Mouse (Mus musculus) ovary, adult 2 months (tissue): ENCODE results near the gene Olfr146. TPM values are rescaled to one million over a fixed set of nuclear protein-coding genes. Genes with fewer than 3 reads are reported as not detected.

ENCODE experiments used
- polyA plus RNA-seq: library from polyadenylated mRNA; depleted of rRNA; stranded (reverse); fragments of >200 nt; gene quantifications from 2 replicates; pipeline ENCODE4 v1.2.3, GENCODE M21; 2012; rRNA removed

The Olfr146 gene
- not detected in 2 replicates for polyA plus RNA-seq

DNA sequence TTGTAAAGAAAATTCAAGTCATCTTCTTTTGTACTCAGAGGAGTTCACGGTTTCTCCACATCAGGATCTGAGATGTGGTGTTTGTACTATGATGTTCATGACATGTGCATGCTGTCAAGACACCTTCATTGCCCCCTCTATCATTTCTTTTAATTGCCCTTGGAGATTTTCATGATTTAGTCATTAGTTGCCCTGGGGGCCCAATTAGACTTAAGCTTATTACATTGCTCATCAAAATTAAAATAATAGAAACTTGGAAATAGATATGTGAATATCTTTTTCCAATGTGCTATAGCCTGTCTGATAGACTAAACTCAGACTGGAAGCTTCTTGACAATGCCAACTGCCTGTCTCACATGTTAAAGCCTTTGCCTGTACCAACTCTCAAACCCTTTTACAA lies at the start of gene Olfr146:
TSS of gene Olfr146 (minus strand) at position 101 of the 400 bp plus-strand sequence.

DNA sequence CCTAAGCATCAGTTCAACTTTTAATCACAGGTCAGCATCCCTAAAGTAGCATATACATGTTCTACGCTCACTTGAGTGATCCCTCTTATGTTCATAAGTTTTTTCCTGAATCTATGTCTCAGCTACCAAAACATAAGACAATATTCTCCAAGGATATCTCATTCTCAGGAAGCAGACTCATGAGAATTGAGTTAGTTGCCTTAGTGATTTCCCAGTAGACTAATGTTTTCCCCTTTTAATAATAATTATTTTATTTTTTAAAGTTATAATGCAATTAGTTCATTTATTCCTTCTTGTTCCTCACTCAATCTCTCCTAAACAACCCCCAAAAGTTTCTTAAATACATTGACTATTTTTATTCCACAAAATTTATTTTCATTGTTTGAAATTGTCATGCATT lies 41.7 kb upstream of the Olfr146 start, which contains the start of gene Olfr937:
TSS of gene Olfr937 (minus strand) at position 101 of the 400 bp plus-strand sequence.

DNA sequence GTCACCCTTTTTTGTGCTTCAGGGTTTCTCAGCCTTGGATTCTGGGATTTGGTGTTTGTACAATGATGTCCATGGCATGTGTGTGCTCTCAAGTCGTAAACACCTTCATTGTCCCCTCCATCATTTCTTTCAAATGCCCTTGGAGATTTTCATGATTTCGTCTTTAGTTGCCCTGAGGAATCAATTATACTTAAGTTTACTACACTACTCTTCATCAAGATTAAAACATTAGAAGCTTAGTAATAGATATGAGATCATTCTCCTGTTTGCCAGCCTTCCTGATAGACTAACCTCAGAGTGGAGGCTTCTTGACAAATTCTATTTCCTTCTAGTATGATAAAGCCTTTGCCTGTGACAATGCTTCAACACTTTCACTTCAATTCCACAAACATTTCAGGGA lies 23.6 kb downstream of the Olfr146 start, which contains the start of gene Olfr935:
TSS of gene Olfr935 (minus strand) at position 101 of the 400 bp plus-strand sequence.

DNA sequence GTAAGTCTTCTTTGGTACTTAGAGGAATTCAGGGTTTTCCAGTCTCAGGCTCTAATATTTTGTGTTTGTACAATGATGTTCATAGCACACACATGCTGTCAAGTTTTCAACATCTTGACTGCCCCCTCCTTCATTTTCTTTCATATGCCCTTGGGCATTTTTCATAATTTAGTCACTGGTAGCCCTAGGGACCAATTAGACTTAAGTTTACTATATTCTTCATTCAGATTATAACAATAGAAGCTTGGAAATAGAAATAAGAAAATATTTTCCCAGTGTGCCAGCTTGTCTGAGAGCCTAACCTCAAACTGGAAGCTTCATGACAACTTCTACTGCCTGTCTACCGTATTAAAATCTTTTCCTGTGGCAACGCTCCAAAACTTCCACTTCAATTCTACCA lies 35.0 kb downstream of the Olfr146 start, which contains the start of gene Olfr934:
TSS of gene Olfr934 (minus strand) at position 101 of the 400 bp plus-strand sequence.

DNA sequence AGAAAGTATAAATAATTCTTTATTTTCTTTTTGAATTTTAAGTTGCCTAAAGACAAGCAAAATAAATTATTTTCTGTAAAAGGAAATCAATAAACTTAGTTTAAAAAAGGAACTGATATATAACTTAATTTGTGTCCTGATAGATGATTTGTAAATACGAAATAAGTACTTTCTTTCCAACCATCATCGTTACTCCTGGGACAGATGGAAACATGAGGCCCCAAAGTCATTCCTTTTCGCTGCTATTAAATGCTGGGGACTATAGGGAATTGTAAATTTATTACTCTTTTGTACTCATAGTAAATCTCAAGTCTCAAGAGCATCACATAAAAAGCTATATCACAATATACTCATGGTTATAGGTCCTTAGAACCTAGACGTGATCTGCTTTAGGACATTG lies 51.2 kb downstream of the Olfr146 start, which contains the start of gene Olfr933:
TSS of gene Olfr933 (plus strand) at position 301 of the 400 bp plus-strand sequence.

Other genes starting within 250 kb of the Olfr146 start
- gene Olfr922, start 208.8 kb downstream of the Olfr146 start, polyA plus RNA-seq, result not detected in 2 replicates
- gene Olfr923, start 196.8 kb downstream of the Olfr146 start, polyA plus RNA-seq, result not detected in 2 replicates
- not detected in 2 replicates for gene Olfr924, start 178.9 kb downstream of the Olfr146 start, polyA plus RNA-seq
- gene Olfr26, start 168.3 kb downstream of the Olfr146 start, polyA plus RNA-seq, result not detected in 2 replicates
- gene Olfr926, start 146.3 kb downstream of the Olfr146 start, polyA plus RNA-seq, result not detected in 2 replicates
- not detected in 2 replicates for gene Olfr930, start 93.6 kb downstream of the Olfr146 start, polyA plus RNA-seq
- not detected in 2 replicates for gene Olfr933, start 51.1 kb downstream of the Olfr146 start, polyA plus RNA-seq
- not detected in 2 replicates for gene Olfr934, start 35.1 kb downstream of the Olfr146 start, polyA plus RNA-seq
- gene Olfr935, start 23.7 kb downstream of the Olfr146 start, polyA plus RNA-seq, result not detected in 2 replicates
- not detected in 2 replicates for gene Olfr937, start 41.6 kb upstream of the Olfr146 start, polyA plus RNA-seq
- gene Olfr938, start 55.5 kb upstream of the Olfr146 start, polyA plus RNA-seq, result not detected in 2 replicates
- gene Olfr27, start 104.8 kb upstream of the Olfr146 start, polyA plus RNA-seq, result not detected in 2 replicates
- gene Olfr943, start 142.9 kb upstream of the Olfr146 start, polyA plus RNA-seq, result not detected in 2 replicates
- gene Olfr944, start 178.5 kb upstream of the Olfr146 start, polyA plus RNA-seq, result not detected in 2 replicates
- not detected in 2 replicates for gene Olfr1537, start 226.6 kb upstream of the Olfr146 start, polyA plus RNA-seq